Mouse (Mus musculus) embryo, embryonic 11.5 days (tissue): Measurements from ENCODE around the gene Slc12a8.

Source experiments
- DNase-seq: peaks from one replicate; pipeline ENCODE4 v3.0.0-alpha.2; 2012; ENCODE audit warnings: low read depth, low spot score

The Slc12a8 gene

DNA sequence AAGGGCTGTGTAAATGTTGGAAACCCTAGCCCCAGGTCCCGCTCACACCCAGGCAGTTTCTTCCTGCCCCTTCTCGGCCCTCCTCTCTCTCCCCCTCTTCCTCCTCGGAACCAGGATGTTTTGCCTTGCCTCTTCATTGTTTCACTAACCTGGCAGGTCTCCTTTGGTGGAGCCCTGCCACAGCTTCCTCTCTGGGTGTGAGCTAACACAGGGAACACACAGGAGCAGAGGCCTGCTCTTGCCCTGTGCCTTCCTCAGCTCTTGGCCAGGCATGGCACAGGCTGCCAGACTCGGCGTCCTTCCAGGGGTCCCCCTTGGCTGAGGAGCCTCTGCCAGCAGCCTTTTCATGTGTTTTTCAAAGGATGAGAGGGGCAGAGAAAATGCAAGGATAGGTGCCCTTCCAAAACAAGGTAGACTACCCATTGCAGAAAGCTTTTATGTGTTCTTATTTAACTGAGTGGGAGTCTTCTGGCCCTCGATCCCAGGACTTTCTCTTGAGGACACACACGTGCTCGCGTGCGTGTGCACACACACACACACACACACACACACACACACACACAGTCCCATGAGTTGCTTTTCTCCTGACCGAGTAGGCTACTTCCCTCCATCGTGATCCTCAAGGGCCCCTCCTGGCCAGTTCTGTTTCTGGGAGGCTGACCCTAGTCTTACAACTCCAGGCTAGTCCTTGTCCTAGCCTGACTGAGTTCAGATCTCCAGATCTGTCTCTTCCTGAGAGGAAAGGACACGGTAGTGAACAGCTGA lies 179.9 kb downstream of the Slc12a8 start:
- no peak for DNase-seq

DNA sequence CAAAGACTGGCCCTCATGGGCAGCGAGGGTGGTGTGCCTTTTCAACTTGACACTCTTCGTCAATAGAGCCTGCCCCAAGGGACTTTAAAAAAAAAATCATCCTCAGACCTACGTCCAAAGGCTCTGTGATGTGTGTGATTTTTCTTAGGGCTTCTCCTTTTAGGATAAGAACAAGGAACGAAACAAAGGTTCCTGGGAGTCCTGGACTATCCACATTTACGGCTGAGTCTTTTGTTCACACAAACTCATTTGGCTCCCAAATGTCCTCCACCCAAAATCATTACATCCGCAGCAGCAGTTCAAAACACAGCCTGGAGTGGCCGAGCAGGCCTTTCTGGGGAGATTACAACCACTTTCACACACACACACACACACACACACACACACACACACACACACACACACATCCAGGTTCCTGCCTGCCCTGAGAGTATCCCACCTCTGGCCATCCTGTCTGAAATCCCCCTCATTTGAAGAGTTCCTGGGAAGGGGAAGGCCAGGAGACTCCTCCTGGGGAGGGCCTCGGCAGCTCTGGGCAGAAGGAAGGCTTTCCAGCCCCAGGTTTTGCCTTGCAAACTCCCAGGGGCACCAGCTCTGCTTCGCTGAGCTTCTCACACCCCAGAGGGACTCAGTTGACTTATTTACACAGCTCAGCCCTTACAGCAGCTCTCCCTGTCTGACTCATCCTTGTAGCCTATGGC lies 180.6 kb downstream of the Slc12a8 start:
- no peak for DNase-seq

DNA sequence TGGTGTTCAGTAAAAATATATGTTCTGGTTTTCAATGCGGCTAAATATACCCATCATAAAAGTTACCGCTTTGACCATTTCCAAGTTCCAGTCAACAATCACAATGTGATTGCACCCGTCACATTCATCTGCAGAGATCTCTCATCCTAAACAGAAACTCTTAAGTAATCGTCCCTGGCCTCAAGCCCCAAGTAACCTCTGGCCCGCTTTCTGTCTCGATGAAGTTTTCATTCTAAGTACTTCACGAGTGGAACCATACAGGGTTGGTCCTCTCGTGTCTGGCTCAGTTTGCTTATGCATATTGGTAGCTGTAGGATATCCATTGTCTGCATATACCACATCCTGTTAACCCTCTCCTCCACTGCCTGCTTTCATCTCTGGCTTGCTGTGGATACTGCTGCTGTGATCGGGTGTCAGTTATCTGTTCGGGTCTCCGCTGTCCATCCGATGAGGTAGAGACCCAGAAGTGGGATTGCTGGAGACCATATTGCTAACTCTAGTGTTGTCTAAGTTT lies 181.2 kb downstream of the Slc12a8 start:
- no peak for DNase-seq

DNA sequence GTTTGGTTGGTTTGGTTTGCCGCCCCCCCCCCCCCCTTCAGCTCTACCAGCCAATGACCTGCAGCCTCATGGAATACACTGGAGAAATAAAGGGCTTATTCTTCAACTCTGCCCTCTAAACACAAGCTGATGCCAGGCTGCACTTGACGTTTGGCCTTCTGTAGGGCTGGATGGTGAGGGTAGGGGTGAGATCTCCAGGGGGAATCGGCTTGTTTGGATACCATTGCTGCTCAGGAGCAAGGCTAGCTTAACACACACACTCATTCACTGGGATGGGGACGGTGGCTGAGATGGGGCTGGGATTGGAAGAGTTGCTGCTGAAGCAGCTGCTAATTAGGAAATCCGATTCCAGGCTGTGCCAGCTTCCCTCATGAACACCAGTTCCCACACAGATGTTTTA lies 183.5 kb downstream of the Slc12a8 start:
- no peak for DNase-seq

DNA sequence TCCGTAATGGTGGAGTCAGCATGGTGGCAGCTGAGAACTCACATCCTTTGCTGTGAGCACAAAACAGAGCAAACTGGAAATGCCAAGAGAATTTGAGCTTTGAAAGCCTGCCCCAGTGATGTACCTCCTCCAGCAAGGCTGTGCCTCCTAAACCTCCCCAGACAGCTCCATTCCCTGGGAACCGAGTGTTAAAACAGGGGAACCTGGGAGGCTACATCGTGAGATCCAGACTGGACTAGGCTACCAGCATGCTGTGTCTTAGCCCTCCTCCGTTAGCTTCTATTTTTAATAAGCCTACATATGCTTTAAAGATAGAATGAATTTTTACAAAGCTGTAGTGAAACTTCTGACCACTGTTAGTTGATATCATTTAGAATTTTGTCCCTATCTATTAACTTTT lies 184.7 kb downstream of the Slc12a8 start:
- no peak for DNase-seq

DNA sequence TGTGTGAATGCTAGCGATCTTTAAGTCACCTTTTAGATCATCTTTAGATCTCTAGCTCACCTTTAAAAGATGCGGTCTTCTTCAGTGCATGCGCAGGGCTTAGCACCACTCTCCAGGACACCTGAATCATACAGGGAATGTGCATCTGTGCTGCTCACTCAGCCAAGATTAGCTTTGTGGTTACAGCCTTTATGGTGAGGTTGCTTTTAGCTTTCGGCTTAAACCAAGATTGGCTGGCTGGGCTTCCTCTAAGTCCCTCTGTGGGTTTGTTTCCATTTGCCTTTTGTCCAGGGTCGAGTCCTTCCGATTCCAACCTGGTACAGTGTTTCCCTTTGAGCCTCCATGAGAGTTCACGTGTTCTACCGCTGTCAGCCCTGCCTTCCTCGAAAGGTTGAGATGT lies 187.2 kb downstream of the Slc12a8 start:
- no peak for DNase-seq

DNA sequence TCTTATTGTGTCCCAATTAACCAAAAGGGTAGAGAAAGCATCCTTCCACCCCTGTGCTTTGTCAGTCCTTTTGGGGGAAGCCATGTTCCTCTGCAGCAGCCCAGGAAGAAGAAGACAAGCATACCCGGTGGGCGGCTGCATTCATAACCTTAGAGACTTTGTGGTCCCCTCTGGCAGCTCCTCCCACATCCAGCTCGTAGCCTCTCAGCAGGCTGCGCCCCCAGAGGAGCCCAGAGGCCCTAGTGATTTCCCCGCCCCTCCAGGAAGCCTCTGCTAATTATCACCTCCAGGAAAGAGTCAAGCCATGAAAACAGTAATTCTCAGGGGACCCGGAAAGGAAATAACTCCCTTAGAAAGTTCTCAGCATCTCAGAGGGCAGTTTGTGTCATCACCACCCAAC lies 188.1 kb downstream of the Slc12a8 start:
- no peak for DNase-seq

DNA sequence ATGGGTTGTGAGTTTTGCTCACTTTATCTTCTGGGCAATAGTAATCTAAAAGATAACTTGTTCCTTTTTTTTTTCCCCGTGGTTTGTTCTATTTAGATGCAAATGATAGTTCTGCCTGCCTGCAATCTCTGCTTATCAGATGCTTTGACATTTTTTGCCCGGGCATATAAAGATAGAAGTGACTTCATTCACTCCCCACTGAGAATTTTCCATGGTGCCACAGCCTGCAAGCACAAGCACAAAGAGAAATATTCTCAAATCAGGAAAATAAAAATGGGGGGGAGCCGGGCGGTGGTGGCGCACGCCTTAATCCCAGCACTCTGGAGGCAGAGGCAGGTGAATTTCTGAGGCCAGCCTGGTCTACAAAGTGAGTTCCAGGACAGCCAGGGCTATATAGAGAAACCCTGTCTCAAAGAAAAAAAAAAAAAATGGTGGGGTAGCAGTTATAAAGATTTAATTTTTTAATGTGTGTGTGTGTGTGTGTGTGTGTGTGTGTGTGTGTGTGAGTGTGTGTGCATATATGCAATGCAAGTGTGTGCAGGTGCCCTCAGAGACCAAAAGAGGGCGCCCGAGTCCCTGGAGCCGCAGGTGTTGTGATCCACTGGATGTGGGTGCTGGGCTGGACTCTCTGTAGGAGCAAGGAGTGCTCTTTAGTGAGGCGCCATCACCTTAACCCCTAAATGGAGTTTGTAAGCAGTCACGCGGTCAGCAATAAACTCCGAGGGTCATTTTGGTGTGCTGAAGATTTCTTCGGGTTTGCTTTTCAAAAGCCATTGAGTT lies 189.2 kb downstream of the Slc12a8 start:
- no peak for DNase-seq

DNA sequence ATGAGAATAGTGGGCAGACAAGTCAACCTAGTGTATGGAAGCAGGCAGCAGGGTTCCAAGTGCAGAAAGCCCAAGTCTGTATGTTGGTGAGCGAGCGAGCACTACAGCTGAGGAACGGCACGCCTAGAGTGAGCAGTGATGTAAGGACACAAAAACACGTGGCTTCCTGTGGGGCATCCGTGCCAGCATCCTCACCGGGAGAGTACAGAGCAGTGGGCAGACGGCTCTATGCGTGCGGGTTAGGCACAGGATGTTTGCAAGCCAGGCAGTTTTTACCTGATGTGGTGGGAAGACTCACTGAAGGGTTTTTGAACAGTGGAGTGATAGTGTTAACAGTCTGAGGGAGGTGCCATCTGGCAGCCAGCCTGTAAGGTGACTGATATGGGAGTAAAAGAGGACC lies 190.9 kb downstream of the Slc12a8 start:
- DNase-seq: no peak

DNA sequence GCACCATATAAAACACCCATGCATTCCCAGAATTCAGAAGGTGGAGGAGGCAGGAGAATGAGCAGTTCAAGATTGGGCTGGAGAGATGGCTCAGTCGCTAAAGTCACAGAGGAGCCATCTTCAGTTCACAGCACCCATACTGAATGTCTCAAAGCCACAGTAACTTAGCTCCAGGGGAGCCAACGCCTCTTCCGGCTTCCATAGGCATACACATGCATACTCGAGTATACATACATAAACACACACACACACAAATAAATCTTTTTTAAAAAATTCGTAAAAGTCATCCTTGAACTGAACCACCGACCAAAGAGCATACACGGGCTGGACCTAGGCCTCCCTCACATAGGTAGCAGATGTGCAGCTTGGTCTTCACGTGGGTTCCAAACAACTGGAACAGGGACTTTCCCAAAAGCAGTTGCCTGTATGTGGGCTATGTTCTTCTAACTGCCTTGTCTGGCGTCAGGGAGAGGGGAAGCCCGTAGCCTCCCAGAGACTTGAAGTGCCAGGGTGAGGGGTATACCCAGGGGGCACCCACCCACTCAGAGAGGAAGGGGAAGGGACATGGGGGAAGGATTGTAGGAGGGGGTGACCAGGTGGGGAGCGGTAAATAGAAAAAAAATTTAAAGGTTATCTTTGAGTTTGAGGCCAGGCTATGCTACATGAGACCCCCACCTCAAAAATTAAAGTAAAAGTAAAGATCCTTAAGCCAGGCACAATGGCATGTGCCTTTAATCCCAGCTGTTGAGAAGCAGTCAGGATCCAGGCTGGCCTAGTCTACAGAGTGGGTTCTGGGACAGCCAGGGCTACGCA lies 191.7 kb downstream of the Slc12a8 start:
- DNase-seq: no peak
